Mouse (Mus musculus): ENCODE measurements at regions not wholly inside any gene's neighbourhood (a gene's known extent, or its start where the extent isn't known, plus 50 kb on each side); places are given as distances from the start of the nearest gene placed in this dataset.

DNA sequence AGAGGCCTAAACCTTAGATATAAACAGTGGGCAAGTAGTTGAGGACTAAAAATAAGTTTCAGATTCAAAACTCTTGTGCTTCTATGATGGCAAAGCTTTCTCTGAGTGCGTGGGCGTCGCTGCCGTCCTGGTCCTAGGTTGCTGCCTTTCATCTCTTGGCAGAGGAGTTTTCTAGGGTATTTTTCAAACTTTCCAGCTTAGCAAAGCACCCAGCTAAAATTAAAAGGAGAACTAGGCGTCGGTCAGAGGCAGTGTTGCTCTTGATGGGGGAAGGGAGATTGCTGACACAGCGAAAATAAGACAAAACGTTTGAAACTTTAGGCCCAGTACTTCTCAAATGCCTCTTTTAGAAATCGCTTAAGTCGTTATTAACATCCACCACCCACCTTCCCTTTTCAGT lies 80.1 kb upstream of the Zeb2 start:
- peak; percentile 64 for DNase-seq (ENCODE audit: low read depth, low spot score)

- DNase-seq (ENCODE audit: low read depth, low spot score), result peak; percentile 9
Observed at GRCm38 (mm10) chr2:45196511-45196910, 79.3 kb upstream of the Zeb2 start.

- peak; percentile 9 for DNase-seq (ENCODE audit: low read depth, low spot score)
Observed at GRCm38 (mm10) chr2:45194335-45194734, 77.1 kb upstream of the Zeb2 start.

GRCm38 (mm10) chr2:45185621-45185999 lies 68.4 kb upstream of the Zeb2 start:
- no peak for DNase-seq (ENCODE audit: low read depth, low spot score)

DNA sequence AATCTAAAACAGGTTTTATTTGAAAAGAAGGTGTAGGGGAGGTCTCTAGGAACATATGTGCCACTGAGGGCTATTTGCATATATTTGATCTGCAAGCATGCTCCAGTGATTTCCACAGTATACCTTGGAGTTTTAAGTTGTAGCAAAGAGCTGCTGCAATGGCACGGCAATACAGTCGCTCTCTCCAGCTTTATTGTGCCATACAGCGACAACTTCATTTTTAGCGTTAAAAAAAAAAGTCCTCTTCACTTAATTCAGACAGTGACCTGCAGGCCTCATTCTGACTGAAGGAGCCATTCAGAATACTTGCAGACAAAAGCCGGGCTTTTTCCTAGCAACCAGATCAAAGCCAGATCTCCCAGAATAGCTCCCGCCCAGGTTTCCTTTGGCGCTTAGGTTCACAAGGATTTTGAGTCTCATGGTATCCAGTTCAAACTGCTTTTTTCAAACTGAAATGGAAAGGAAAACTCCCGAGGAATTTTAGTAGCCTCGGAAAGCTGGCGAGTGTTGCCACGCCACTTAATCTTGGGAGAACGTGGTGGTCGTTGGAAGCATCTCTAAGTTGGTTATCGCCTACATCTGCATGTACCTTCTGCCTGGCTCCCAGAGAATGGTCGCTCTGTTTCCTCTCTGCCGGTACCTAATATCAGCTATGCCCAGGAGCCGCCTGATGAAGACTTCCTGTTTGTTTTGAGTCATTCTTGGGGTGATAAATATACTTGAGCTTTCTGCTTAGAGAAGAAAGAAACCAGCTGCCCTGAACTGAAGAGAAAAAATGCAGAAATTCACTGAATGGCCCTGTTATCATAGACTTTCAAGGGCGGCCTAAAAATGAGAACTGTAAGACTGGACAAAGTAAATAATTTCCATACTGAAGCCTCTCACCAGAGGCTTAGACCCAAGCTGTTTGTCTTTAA lies 67.8 kb upstream of the Zeb2 start:
- no peak for DNase-seq (ENCODE audit: low read depth, low spot score)

DNA sequence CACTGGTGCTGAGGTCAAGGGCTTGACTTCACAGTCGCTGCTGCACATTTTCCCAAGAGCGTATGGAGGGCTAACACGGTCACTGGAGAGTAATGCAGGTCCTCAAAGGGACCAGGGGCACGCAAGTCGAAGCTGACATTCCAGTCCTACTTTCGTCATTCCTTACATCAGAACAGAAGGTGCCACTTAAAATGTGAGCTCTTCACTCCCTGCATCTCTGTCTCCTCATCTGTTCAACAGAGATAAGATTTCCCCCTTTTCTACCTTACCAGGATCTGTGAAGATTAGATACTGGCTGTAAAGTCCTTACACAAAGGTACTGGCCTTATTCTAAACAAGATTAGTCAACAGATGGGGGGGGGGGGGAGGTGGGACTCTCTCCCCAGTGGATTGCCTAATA lies 67.0 kb upstream of the Zeb2 start:
- DNase-seq (ENCODE audit: low read depth, low spot score), result no peak

DNA sequence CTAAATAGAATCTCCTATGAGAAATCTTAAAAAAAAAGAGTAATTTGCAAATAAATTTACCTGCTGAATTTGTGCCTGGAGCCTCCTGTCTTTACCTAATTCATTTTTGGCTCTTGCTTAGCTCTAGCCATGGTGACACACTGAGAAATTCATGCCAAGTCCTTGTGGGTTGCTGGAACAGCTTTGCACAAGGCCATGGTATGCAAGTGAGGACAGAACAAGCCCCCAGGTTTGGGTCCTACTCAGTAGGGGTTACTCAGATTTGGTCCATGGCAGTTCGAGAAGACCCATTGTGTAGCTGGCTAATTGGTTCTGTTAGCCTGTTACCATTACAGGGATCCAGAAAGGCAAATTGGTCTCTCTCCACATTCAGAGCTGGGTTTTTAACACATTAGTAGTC lies 65.7 kb upstream of the Zeb2 start:
- no peak for DNase-seq (ENCODE audit: low read depth, low spot score)

GRCm38 (mm10) chr2:45181552-45181951 lies 64.4 kb upstream of the Zeb2 start:
- no peak for DNase-seq (ENCODE audit: low read depth, low spot score)

DNA sequence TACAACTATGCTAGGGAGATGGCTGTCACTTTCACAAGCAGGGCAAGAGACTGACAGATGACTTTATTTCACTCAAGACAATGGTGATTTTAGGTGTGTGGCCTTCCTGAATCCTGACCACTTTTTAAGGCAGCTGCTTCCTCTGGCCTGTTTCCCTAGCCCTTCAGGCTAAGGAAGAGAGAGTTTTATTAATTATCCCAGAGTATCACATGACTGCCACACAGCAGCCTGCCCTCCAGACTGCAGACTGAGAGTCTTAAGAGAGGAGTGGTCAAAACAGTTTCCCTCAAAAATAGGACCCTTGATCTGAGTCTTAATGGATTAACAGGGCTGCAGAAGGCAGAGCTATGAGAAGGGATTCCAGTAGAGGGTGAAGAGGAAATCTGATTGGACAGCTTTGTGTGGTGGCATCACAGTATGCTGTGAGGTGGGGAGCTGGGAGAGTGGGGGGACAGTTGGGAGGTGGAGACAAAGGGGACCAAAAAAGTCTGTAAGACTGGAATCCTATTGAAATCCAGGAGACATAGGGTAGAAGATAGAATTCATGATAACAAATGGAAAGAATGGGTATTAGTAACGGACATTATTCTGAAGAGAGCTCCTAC lies 61.8 kb upstream of the Zeb2 start:
- DNase-seq (ENCODE audit: low read depth, low spot score), result no peak

GRCm38 (mm10) chr2:45172382-45172781 lies 55.2 kb upstream of the Zeb2 start:
- no peak for DNase-seq (ENCODE audit: low read depth, low spot score)

DNA sequence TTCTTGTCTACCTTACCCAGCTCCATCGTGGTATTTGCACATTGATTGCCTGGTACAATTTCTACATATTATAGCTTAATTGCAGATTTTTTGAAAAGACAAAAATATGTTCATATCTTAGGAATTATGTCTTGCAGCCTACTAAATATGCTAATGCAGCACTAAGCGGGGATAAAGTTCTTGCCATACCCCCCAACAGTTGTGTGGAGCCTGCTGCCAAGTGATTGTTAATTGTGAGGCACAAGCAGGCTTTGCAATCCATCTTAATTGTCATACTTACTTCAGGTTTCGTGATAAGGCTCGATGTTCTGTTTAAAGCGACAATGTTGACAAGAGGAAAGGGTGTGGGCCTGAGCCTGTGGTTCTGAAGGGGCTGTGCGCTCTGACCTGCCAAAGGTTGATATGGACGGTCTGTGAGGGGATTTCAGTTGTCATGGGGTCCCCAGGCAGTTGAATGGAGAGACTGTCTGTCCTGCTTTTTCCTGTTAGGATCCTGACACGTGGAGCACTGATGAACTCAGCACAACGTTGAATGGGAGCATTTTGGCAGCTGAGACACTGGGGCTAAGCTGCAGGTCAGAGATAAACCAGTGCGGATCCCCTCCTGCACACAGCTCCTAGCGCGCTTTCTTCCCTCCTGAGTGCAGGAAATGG lies 54.5 kb upstream of the Zeb2 start:
- DNase-seq (ENCODE audit: low read depth, low spot score), result no peak

- DNase-seq (ENCODE audit: low read depth, low spot score), result no peak
Observed at GRCm38 (mm10) chr2:45170272-45170671, 53.1 kb upstream of the Zeb2 start.

DNA sequence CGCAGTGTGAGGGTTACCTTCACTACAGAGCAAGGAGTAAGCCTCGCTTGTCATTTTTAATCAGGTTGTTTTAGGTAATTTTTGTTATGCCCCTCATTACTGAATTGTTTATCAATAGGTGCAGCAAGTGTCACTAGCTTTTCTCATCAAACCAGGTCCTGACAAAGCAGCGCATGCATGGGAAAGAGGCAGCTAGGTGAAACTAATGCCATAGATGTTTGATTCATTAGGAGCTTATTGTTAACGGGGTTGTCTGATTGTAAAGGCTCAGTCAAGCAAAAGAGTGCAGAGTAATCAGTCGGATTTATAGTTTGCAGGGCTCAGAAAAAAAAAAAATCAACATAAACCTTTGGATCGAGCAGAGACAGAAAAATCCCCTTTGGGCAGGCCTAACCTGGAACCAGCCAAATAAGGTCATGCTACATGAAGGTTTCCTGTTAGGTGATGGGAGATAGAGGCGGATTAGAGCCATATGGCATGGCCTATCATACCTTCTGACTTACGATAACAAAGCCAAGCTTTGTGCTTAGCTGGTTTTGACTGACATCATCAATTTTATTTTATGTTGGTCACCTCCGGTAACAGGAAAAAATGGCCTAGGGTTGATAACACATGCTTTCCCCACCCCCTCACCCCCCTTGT lies 52.4 kb upstream of the Zeb2 start:
- no peak for DNase-seq (ENCODE audit: low read depth, low spot score)

DNA sequence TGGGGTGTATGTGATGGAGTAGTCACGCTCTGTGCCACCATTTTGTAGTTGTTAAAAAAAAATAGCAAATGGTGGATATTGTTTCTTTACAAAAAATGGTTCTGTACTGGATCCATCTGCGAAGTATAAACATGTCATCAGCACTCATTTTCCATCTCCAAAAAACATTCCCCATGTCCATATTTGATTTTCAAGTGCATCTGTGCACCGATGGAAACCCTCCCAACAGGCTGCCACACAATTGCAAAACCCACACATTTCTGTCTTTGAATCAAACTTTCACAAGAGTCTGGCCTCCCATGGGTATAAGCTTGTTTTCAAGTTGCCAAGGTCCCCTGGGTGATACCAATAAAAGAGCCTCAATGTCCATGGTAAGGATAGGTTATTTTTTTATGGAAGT lies 51.4 kb upstream of the Zeb2 start:
- no peak for DNase-seq (ENCODE audit: low read depth, low spot score)
